Mouse (Mus musculus) spleen, adult 2 months (tissue): ENCODE measurements around the gene Ipmk.
A peak's percentile ranks its signal among the peaks of the same experiment; 100 is the strongest.

Experiments used
- CTCF ChIP-seq: fragments of 200-500 bp; IDR thresholded peaks from 2 replicates; pipeline ENCODE4 v1.5.1; 2011; ENCODE audit warnings: mild to moderate bottlenecking, inconsistent platforms; ENCODE audit not compliant: insufficient read depth, insufficient read length, insufficient replicate concordance; ENCODE audit errors: extremely low read depth
- POLR2A ChIP-seq: fragments of 200-500 bp; IDR thresholded peaks from 2 replicates; pipeline ENCODE4 v1.6.1; 2011; ENCODE audit warnings: low read depth, low read length, inconsistent platforms

DNA sequence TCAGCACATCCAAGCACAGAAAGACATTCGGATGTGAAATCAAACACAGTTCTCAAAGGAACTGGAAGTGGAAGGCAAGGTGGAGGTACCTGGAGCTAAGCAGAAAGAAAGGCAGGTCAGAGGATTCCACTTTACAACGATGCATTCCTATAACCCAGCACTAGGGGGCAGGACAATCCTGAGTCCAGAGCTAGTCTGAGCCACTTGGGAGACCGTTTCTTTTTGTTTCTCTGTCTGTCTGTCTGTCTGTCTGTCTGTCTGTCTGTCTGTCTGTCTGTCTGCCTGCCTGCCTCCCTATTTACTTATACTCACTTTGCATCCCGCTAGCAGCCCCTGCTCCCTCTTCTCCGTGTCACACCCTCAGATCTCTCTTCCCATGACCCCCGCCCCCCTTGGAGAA, 41.4 kb upstream of the Ipmk start:
- TF ChIP-seq POLR2A (no peak), CTCF (peak; percentile 44; the same call in 1 of the 2 replicates)
